Mouse (Mus musculus): Measurements from ENCODE around the gene Ccdc103. TPM values are rescaled to one million over a fixed set of nuclear protein-coding genes. Genes with fewer than 3 reads are reported as not detected.
A peak's percentile ranks its signal among the peaks of the same experiment; 100 is the strongest.

The Ccdc103 gene
- polyA plus RNA-seq, 1 experiment from 2014 or later = 2.5 TPM

- Histone ChIP-seq H3K4me1 (ENCODE audit: control insufficient read depth, insufficient read depth, low read depth, low read length) (no peaks in the 10 kb centered on the region), H3K36me3 (ENCODE audit: control insufficient read depth, insufficient read depth, low read length) (peaks cover 52% of the 10 kb centered on the region), H3K9me3 (ENCODE audit: control insufficient read depth, low read length) (no peaks in the 10 kb centered on the region), H3K27ac (ENCODE audit: low read depth, low read length) (no peak overlapping the region), H3K4me3 (ENCODE audit: low read length) (no peak overlapping the region), H3K4me2 (ENCODE audit: low read length) (no peak overlapping the region), H3K9ac (ENCODE audit: low read depth, low read length) (no peak overlapping the region), H3K27me3 (replicated peaks; ENCODE audit: control insufficient read depth, insufficient read depth, low read length) (no peaks in the 10 kb centered on the region)
- WGBS = 69% methylated on average over 5 of the region's 5 CpGs
- no peak for ATAC-seq
These were observed 29.1 kb upstream of the Ccdc103 start for GRCm38 (mm10) chr11:102851883-102852282.

- Histone ChIP-seq H3K27ac (ENCODE audit: low read depth, low read length) (no peak overlapping the region), H3K9me3 (ENCODE audit: control insufficient read depth, low read length) (no peaks in the 10 kb centered on the region), H3K4me3 (ENCODE audit: low read length) (no peak overlapping the region), H3K9ac (ENCODE audit: low read depth, low read length) (no peak overlapping the region), H3K4me2 (ENCODE audit: low read length) (no peak overlapping the region), H3K36me3 (ENCODE audit: control insufficient read depth, insufficient read depth, low read length) (peaks cover 49% of the 10 kb centered on the region), H3K4me1 (ENCODE audit: control insufficient read depth, insufficient read depth, low read depth, low read length) (no peaks in the 10 kb centered on the region), H3K27me3 (replicated peaks; ENCODE audit: control insufficient read depth, insufficient read depth, low read length) (no peaks in the 10 kb centered on the region)
- no peak for ATAC-seq
These were observed 27.2 kb upstream of the Ccdc103 start for GRCm38 (mm10) chr11:102853760-102854159.

- Histone ChIP-seq H3K4me2 (ENCODE audit: low read length) (no peak overlapping the region), H3K9me3 (ENCODE audit: control insufficient read depth, low read length) (no peaks in the 10 kb centered on the region), H3K27me3 (replicated peaks; ENCODE audit: control insufficient read depth, insufficient read depth, low read length) (no peaks in the 10 kb centered on the region), H3K9ac (ENCODE audit: low read depth, low read length) (no peak overlapping the region), H3K4me3 (ENCODE audit: low read length) (no peak overlapping the region), H3K36me3 (ENCODE audit: control insufficient read depth, insufficient read depth, low read length) (peaks cover 36% of the 10 kb centered on the region), H3K4me1 (ENCODE audit: control insufficient read depth, insufficient read depth, low read depth, low read length) (no peaks in the 10 kb centered on the region), H3K27ac (ENCODE audit: low read depth, low read length) (no peak overlapping the region)
- no peak for ATAC-seq
- WGBS = 88% methylated on average over 6 of the region's 6 CpGs
These were observed 25.1 kb upstream of the Ccdc103 start for GRCm38 (mm10) chr11:102855941-102856340.

GRCm38 (mm10) chr11:102858951-102859350 lies 22.1 kb upstream of the Ccdc103 start:
- no peaks in the 10 kb centered on the region for H3K27me3 ChIP-seq (replicated peaks; ENCODE audit: control insufficient read depth, insufficient read depth, low read length)
- no peaks in the 10 kb centered on the region for H3K4me1 ChIP-seq (ENCODE audit: control insufficient read depth, insufficient read depth, low read depth, low read length)
- H3K4me2 ChIP-seq (ENCODE audit: low read length) = no peak overlapping the region
- H3K4me3 ChIP-seq (ENCODE audit: low read length) = no peak overlapping the region
- no peak overlapping the region for H3K27ac ChIP-seq (ENCODE audit: low read depth, low read length)
- no peak overlapping the region for H3K9ac ChIP-seq (ENCODE audit: low read depth, low read length)
- 66% methylated on average over 11 of the region's 11 CpGs for WGBS
- peaks cover 27% of the 10 kb centered on the region for H3K36me3 ChIP-seq (ENCODE audit: control insufficient read depth, insufficient read depth, low read length)
- peak; percentile 64; the same call in 1 of the 2 replicates for ATAC-seq
- H3K9me3 ChIP-seq (ENCODE audit: control insufficient read depth, low read length) = no peaks in the 10 kb centered on the region

GRCm38 (mm10) chr11:102859933-102860332 lies 21.1 kb upstream of the Ccdc103 start:
- Histone ChIP-seq H3K4me3 (ENCODE audit: low read length) (no peak overlapping the region), H3K4me2 (ENCODE audit: low read length) (no peak overlapping the region), H3K27ac (ENCODE audit: low read depth, low read length) (no peak overlapping the region), H3K9me3 (ENCODE audit: control insufficient read depth, low read length) (no peaks in the 10 kb centered on the region), H3K27me3 (replicated peaks; ENCODE audit: control insufficient read depth, insufficient read depth, low read length) (no peaks in the 10 kb centered on the region), H3K9ac (ENCODE audit: low read depth, low read length) (no peak overlapping the region), H3K36me3 (ENCODE audit: control insufficient read depth, insufficient read depth, low read length) (peaks cover 18% of the 10 kb centered on the region), H3K4me1 (ENCODE audit: control insufficient read depth, insufficient read depth, low read depth, low read length) (no peaks in the 10 kb centered on the region)
- WGBS = 81% methylated on average over 8 of the region's 8 CpGs
- ATAC-seq = peak; percentile 48; the same call in 1 of the 2 replicates

DNA sequence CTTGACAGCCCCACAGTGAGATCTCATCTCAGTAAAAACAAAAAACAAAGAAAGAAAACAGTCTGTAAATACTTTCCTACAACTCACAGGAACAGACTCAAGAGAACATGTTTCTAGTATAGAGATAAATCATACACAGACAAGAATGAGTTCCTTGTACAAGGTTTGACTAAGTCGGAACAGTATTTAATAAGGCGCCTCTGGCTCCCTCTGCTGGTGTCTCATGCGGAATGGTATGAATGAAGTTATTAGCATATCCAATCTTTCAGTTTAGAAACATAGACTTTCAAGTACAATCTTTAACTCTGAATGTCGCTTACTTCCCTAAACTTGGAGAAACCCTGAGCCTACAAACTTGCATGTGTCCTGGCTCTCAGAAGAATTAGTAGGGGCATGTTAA lies 16.7 kb upstream of the Ccdc103 start:
- Histone ChIP-seq H3K36me3 (ENCODE audit: control insufficient read depth, insufficient read depth, low read length) (peaks cover 32% of the 10 kb centered on the region), H3K27me3 (replicated peaks; ENCODE audit: control insufficient read depth, insufficient read depth, low read length) (no peaks in the 10 kb centered on the region), H3K9me3 (ENCODE audit: control insufficient read depth, low read length) (no peaks in the 10 kb centered on the region), H3K27ac (ENCODE audit: low read depth, low read length) (no peak overlapping the region), H3K4me2 (ENCODE audit: low read length) (no peak overlapping the region), H3K4me3 (ENCODE audit: low read length) (no peak overlapping the region), H3K9ac (ENCODE audit: low read depth, low read length) (no peak overlapping the region), H3K4me1 (ENCODE audit: control insufficient read depth, insufficient read depth, low read depth, low read length) (no peaks in the 10 kb centered on the region)
- WGBS = 37% methylated on average over 4 of the region's 4 CpGs
- ATAC-seq = 0 out of 2 replicates have a peak, but pooled peaks have one; percentile 45

DNA sequence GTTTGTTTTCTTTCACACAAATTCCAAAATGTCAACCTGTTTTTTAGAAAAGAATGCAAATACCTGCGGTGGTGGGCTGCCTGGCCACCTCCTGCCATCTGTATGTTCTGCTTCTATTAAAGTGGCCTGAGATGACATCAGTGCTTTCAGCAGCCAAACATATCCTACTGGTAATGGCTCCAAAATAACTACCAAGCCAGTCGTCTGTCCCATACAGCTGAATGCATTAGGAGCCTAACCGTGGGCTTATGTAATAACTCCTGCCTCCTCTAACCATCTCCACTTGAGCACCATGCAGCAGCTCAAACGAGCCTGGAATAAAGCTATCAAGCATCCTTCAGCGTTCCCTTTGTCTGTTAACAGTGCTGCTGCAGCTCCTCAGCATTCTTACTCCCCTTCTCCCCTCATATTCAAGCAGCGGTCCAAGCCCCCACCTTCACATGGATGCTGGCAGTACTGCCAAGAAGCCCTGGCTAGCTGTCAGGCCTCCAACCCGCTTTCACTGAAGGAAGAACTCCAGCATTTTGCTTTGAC lies 6.1 kb upstream of the Ccdc103 start:
- no peaks in the 10 kb centered on the region for H3K9me3 ChIP-seq (ENCODE audit: control insufficient read depth, low read length)
- no peak overlapping the region for H3K4me3 ChIP-seq (ENCODE audit: low read length)
- ATAC-seq = no peak
- no peak overlapping the region for H3K27ac ChIP-seq (ENCODE audit: low read depth, low read length)
- peaks cover 7% of the 10 kb centered on the region for H3K4me1 ChIP-seq (ENCODE audit: control insufficient read depth, insufficient read depth, low read depth, low read length)
- 82% methylated on average over 7 of the region's 7 CpGs for WGBS
- no peak overlapping the region for H3K4me2 ChIP-seq (ENCODE audit: low read length)
- no peak overlapping the region for H3K9ac ChIP-seq (ENCODE audit: low read depth, low read length)
- H3K36me3 ChIP-seq (ENCODE audit: control insufficient read depth, insufficient read depth, low read length) = peaks cover 26% of the 10 kb centered on the region
- H3K27me3 ChIP-seq (replicated peaks; ENCODE audit: control insufficient read depth, insufficient read depth, low read length) = no peaks in the 10 kb centered on the region

GRCm38 (mm10) chr11:102879558-102879957 lies 1.4 kb upstream of the Ccdc103 start:
- H3K36me3 ChIP-seq (ENCODE audit: control insufficient read depth, insufficient read depth, low read length) = peaks cover 13% of the 10 kb centered on the region
- peak overlapping the region; percentile 69 for H3K4me2 ChIP-seq (ENCODE audit: low read length)
- H3K9me3 ChIP-seq (ENCODE audit: control insufficient read depth, low read length) = no peaks in the 10 kb centered on the region
- no peak overlapping the region for H3K4me3 ChIP-seq (ENCODE audit: low read length)
- H3K27me3 ChIP-seq (replicated peaks; ENCODE audit: control insufficient read depth, insufficient read depth, low read length) = peaks cover 4% of the 10 kb centered on the region; the same call in 1 of the 2 replicates
- no peak for ATAC-seq
- peaks cover 14% of the 10 kb centered on the region for H3K4me1 ChIP-seq (ENCODE audit: control insufficient read depth, insufficient read depth, low read depth, low read length)
- no peak overlapping the region for H3K9ac ChIP-seq (ENCODE audit: low read depth, low read length)
- WGBS = 53% methylated on average over 2 of the region's 2 CpGs
- H3K27ac ChIP-seq (ENCODE audit: low read depth, low read length) = no peak overlapping the region

DNA sequence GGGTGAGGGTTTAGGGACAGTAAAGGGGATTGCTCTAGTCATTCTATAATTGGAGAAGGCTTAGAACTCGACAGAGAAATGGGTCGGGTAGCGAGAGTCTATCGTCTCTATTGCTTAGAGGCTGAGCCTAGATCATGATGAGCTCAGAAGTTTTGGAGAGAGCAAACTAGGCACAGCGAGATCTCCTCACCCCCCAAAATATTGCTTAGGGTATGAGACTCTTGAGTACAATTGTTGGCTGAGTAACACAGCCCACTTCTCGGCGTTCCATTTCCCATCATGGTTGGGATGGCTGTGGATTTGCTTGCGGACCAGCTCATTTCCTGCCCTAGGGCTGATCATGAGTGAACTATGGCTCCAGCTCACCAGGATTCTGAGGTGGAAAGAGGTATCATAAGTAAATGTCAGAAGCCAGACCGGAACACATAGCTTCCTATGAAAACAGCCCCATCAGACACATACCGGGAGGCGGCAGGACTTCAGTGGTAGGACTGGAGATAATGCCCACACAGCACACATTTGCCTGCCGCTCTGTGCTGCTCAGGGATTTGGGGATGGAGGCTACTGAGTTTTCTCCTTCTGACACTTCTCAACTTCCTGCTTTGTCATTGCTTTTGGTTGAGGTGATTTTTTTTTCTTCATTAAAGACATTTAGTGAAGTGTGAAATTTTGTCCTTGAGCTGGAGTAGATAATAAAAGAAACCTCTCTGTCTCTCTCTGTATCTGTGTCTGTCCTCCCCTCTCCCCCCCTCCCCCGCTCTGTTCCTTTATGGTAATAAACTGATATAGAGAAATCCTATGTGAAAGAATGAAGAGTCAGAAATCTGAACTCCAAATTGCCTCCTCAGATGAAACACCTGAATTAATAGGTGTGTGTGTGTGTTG lies 552 bp downstream of the Ccdc103 start:
- Histone ChIP-seq H3K36me3 (ENCODE audit: control insufficient read depth, insufficient read depth, low read length) (peaks cover 5% of the 10 kb centered on the region; the same call in 1 of the 2 replicates), H3K4me1 (ENCODE audit: control insufficient read depth, insufficient read depth, low read depth, low read length) (peaks cover 14% of the 10 kb centered on the region), H3K27ac (ENCODE audit: low read depth, low read length) (peak overlapping the region; percentile 89; the same call in 1 of the 2 replicates), H3K9me3 (ENCODE audit: control insufficient read depth, low read length) (no peaks in the 10 kb centered on the region), H3K9ac (ENCODE audit: low read depth, low read length) (peak overlapping the region; percentile 74), H3K4me2 (ENCODE audit: low read length) (peak overlapping the region; percentile 69), H3K4me3 (ENCODE audit: low read length) (peak overlapping the region; percentile 71), H3K27me3 (replicated peaks; ENCODE audit: control insufficient read depth, insufficient read depth, low read length) (peaks cover 4% of the 10 kb centered on the region; the same call in 1 of the 2 replicates)
- 15% methylated on average over 13 of the region's 13 CpGs for WGBS
- peak; percentile 4 for ATAC-seq

All from hindbrain, embryonic 16.5 days (tissue).